Mouse (Mus musculus) kidney, embryonic 16.5 days (tissue): ENCODE results near the gene 1700037H04Rik. TPM values are rescaled to one million over a fixed set of nuclear protein-coding genes. Genes with fewer than 3 reads are reported as not detected.

Source experiments
- ATAC-seq: fragments of 200-750 bp; cut with Nextera tagmentation; 2 replicates; pipeline ENCODE4 v1.8.0; 2017; ENCODE audit warnings: moderate TSS enrichment; ENCODE audit not compliant: low FRiP score, low TSS enrichment
- H3K27ac ChIP-seq: fragments of 300-500 bp; sonication (generic); 2 replicates; pipeline ENCODE4 v1.5.1; 2014; ENCODE audit warnings: low read length
- H3K27me3 ChIP-seq: fragments of 300-500 bp; sonication (generic); 2 replicates; pipeline ENCODE4 v1.6.1; 2014; ENCODE audit warnings: low read length, control low read depth, mixed read lengths; ENCODE audit not compliant: insufficient read depth
- H3K36me3 ChIP-seq: fragments of 300-500 bp; sonication (generic); 2 replicates; pipeline ENCODE4 v1.6.1; 2014; ENCODE audit warnings: low read length, control low read depth, mixed read lengths; ENCODE audit not compliant: insufficient read depth
- H3K4me1 ChIP-seq: fragments of 300-500 bp; sonication (generic); 2 replicates; pipeline ENCODE4 v1.6.1; 2014; ENCODE audit warnings: low read length, control low read depth, mixed read lengths; ENCODE audit not compliant: insufficient read depth
- H3K4me2 ChIP-seq: fragments of 300-500 bp; sonication (generic); replicated peaks from 2 replicates; pipeline ENCODE4 v1.6.1; 2014; ENCODE audit warnings: low read depth, low read length
- H3K4me3 ChIP-seq: fragments of 300-500 bp; sonication (generic); 2 replicates; pipeline ENCODE4 v1.5.1; 2014; ENCODE audit warnings: mild to moderate bottlenecking, low read length
- H3K9ac ChIP-seq: fragments of 300-500 bp; sonication (generic); replicated peaks from 2 replicates; pipeline ENCODE4 v1.6.1; 2014; ENCODE audit warnings: low read length
- H3K9me3 ChIP-seq: fragments of 300-500 bp; sonication (generic); 2 replicates; pipeline ENCODE4 v1.6.1; 2016; ENCODE audit warnings: low read length, control low read depth
- WGBS: fragments of 180-500 bp; shearing (Covaris S2); extraction: QIAGEN DNeasy Blood & Tissue Kit; methylation state at CpG from one replicate; pipeline ENCODE4 v1.1.7; 2014; 5-methylcytosine and 5-hydroxymethylcytosine counted together
- polyA plus RNA-seq: library from polyadenylated mRNA; unstranded; fragments of >200 nt; fragmentation: Nextera tagmentation; extraction: Ambion mirVana; gene quantifications from 2 replicates; pipeline ENCODE4 v1.2.1, GENCODE M21; 2015

Gene 1700037H04Rik
- polyA plus RNA-seq, 1 experiment from 2014 or later, result 98.2 TPM

DNA sequence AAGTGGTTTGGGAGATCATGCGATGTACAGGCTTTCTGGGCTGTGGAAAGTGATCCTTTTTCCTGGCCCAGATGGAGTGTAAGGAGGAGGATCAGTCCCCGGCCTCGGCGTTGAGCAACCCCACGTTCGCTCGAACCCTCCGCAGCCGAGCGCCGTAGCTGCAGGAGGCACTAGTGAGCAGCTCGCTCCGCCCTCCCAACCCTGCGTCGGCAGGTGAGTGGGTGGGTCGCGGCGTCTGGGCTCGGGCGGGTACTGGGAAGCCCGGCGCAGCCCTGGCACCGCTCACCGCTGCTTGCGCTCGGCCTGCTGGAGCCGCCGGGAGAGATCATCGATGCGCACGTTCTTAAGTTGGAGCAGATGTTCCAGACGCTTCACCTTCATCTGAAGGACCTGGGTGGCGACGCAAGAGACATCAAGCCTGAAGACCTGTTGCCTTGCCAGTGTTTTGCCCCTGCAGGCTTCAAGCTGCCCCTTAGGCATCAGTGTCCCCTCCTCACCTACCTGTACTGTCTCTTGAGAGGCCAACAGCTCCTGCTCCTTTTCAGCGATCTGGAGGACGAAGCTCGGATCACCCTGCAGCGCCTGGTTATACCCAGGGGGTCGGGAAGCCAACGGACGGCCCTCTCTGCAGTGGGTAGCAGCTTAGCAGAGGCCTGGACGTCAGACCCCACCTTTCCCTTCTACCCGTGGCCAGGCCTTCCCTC is 11.7 kb upstream of the 1700037H04Rik start:
- H3K4me3 ChIP-seq, result peak overlapping the region; percentile 38
- no peak overlapping the region for H3K27ac ChIP-seq
- 10% methylated on average over 43 of the region's 43 CpGs for WGBS
- peak; percentile 6; the same call in 1 of the 2 replicates for ATAC-seq
- H3K27me3 ChIP-seq, result peaks cover 27% of the 10 kb centered on the region
- 0 out of 2 replicates have a peak, but pooled peaks cover 9% of the 10 kb centered on the region for H3K36me3 ChIP-seq
- peaks cover 30% of the 10 kb centered on the region for H3K4me1 ChIP-seq
- peak overlapping the region; percentile 48; the same call in 1 of the 2 replicates for H3K9ac ChIP-seq
- no peaks in the 10 kb centered on the region for H3K9me3 ChIP-seq
- H3K4me2 ChIP-seq, result peak overlapping the region; percentile 56

DNA sequence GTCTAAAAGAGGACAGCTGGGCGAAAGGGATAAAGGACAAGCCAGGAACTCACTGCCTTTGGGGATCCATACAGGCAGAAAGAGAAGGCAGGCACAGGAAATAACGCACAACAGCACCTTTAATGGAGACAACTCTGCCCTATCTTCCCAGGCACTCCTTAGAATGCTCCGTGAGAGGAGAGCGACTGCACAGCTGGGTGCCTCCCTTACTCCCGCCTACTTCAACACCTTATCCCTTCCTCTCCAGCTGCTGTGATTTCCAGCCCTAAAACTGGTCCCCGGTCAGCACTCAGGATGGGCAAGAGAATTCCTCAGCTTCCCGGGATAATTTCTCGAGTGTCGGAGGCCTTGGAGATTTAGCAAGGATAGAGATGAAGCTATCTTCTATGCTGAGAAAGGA is 11.1 kb upstream of the 1700037H04Rik start:
- 0 out of 2 replicates have a peak, but pooled peaks cover 3% of the 10 kb centered on the region for H3K36me3 ChIP-seq
- ATAC-seq, result no peak
- no peak overlapping the region for H3K27ac ChIP-seq
- WGBS, result 17% methylated on average over 9 of the region's 9 CpGs
- peak overlapping the region; percentile 38 for H3K4me3 ChIP-seq
- H3K27me3 ChIP-seq, result peaks cover 27% of the 10 kb centered on the region
- peaks cover 24% of the 10 kb centered on the region for H3K4me1 ChIP-seq
- H3K4me2 ChIP-seq, result peak overlapping the region; percentile 56
- H3K9ac ChIP-seq, result peak overlapping the region; percentile 48; the same call in 1 of the 2 replicates
- H3K9me3 ChIP-seq, result no peaks in the 10 kb centered on the region

- Histone ChIP-seq H3K4me2 (no peak overlapping the region), H3K27me3 (peaks cover 27% of the 10 kb centered on the region), H3K9me3 (peaks cover 8% of the 10 kb centered on the region), H3K4me3 (no peak overlapping the region), H3K4me1 (peaks cover 10% of the 10 kb centered on the region), H3K9ac (no peak overlapping the region), H3K27ac (no peak overlapping the region), H3K36me3 (no peaks in the 10 kb centered on the region)
- 83% methylated on average over 1 of the region's 1 CpGs for WGBS
- ATAC-seq, result no peak
These were observed 9.0 kb upstream of the 1700037H04Rik start for GRCm38 (mm10) chr2:131168914-131169313.

DNA sequence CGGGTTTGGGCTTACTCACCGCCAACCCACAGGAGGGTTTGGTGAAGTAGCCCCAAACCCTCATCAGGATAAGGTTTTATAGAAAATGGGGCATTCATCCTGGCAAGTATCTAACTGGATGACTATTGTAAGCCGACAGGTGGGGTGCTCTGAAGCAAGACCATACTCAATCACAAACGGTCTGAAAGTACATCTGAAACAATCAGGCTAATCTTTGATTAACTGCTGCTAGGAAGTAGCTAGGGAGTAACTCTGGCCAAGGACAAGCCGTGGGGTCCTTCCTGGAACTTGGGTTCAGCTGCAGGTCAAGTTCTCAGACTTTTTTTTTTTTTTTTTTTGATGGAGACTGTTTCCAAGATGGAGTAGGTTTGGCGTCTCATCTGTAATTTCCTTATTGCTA is 8.1 kb upstream of the 1700037H04Rik start:
- peaks cover 24% of the 10 kb centered on the region for H3K27me3 ChIP-seq
- WGBS, result 58% methylated on average over 6 of the region's 6 CpGs
- H3K4me1 ChIP-seq, result peaks cover 10% of the 10 kb centered on the region
- no peak overlapping the region for H3K4me3 ChIP-seq
- H3K9me3 ChIP-seq, result peaks cover 8% of the 10 kb centered on the region
- H3K4me2 ChIP-seq, result no peak overlapping the region
- no peak overlapping the region for H3K9ac ChIP-seq
- no peak for ATAC-seq
- no peak overlapping the region for H3K27ac ChIP-seq
- H3K36me3 ChIP-seq, result no peaks in the 10 kb centered on the region

- Histone ChIP-seq H3K4me1 (peaks cover 2% of the 10 kb centered on the region), H3K4me3 (no peak overlapping the region), H3K9ac (no peak overlapping the region), H3K4me2 (no peak overlapping the region), H3K27me3 (peaks cover 7% of the 10 kb centered on the region), H3K36me3 (no peaks in the 10 kb centered on the region), H3K27ac (no peak overlapping the region), H3K9me3 (peaks cover 8% of the 10 kb centered on the region)
- 86% methylated on average over 2 of the region's 2 CpGs for WGBS
- no peak for ATAC-seq
These were observed 6.3 kb upstream of the 1700037H04Rik start for GRCm38 (mm10) chr2:131166172-131166571.

GRCm38 (mm10) chr2:131163924-131164323 is 4.0 kb upstream of the 1700037H04Rik start:
- Histone ChIP-seq H3K4me2 (no peak overlapping the region), H3K4me1 (peaks cover 8% of the 10 kb centered on the region), H3K9ac (no peak overlapping the region), H3K4me3 (no peak overlapping the region), H3K36me3 (no peaks in the 10 kb centered on the region), H3K9me3 (peaks cover 8% of the 10 kb centered on the region), H3K27ac (no peak overlapping the region), H3K27me3 (no peaks in the 10 kb centered on the region)
- ATAC-seq, result no peak
- WGBS, result 74% methylated on average over 7 of the region's 7 CpGs

DNA sequence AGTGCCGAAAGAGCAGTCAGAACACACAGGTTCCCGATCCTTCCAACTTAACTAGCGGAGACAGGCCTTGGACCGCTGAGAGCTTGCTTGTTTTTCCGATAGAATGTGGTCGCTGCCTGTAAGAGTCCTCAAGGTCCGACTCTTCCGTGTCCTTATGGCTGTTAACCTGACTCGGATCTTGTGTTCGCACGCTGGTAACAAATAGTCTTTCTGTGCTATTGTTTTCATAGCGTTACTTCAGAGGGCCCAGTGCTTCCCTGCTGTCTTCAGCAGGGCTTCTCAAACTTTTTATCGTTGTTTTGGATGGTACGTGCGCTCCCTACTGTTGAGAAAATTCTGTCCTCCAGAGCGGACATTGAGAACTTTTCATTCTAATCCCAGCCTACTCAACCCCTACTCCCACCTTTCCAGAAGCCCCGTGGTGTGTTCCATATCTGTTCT is 810 bp upstream of the 1700037H04Rik start:
- Histone ChIP-seq H3K36me3 (no peaks in the 10 kb centered on the region), H3K9ac (peak overlapping the region; percentile 88), H3K4me3 (peak overlapping the region; percentile 78), H3K4me1 (peaks cover 13% of the 10 kb centered on the region), H3K27me3 (no peaks in the 10 kb centered on the region), H3K9me3 (peaks cover 8% of the 10 kb centered on the region), H3K4me2 (peak overlapping the region; percentile 97), H3K27ac (peak overlapping the region; percentile 95)
- ATAC-seq, result peak; percentile 16; the same call in 1 of the 2 replicates
- WGBS, result under 1% methylated on average over 17 of the region's 17 CpGs

- under 1% methylated on average over 18 of the region's 18 CpGs for WGBS
- ATAC-seq, result peak; percentile 50
- no peaks in the 10 kb centered on the region for H3K36me3 ChIP-seq
- H3K27me3 ChIP-seq, result no peaks in the 10 kb centered on the region
- peak overlapping the region; percentile 87 for H3K4me2 ChIP-seq
- H3K4me1 ChIP-seq, result peaks cover 13% of the 10 kb centered on the region
- peaks cover under 1% of the 10 kb centered on the region; the same call in 1 of the 2 replicates for H3K9me3 ChIP-seq
- peak overlapping the region; percentile 78 for H3K4me3 ChIP-seq
- peak overlapping the region; percentile 85 for H3K27ac ChIP-seq
- peak overlapping the region; percentile 91 for H3K9ac ChIP-seq
These were observed 380 bp downstream of the 1700037H04Rik start for GRCm38 (mm10) chr2:131159491-131159910.

GRCm38 (mm10) chr2:131156987-131157386 is 2.9 kb downstream of the 1700037H04Rik start:
- 89% methylated on average over 7 of the region's 7 CpGs for WGBS
- H3K9ac ChIP-seq, result no peak overlapping the region
- H3K27ac ChIP-seq, result no peak overlapping the region
- no peak overlapping the region for H3K4me2 ChIP-seq
- ATAC-seq, result no peak
- no peak overlapping the region for H3K4me3 ChIP-seq
- H3K4me1 ChIP-seq, result peaks cover 13% of the 10 kb centered on the region
- no peaks in the 10 kb centered on the region for H3K9me3 ChIP-seq
- no peaks in the 10 kb centered on the region for H3K36me3 ChIP-seq
- H3K27me3 ChIP-seq, result no peaks in the 10 kb centered on the region

GRCm38 (mm10) chr2:131154036-131154435 is 5.8 kb downstream of the 1700037H04Rik start:
- Histone ChIP-seq H3K4me3 (no peak overlapping the region), H3K4me1 (peaks cover 6% of the 10 kb centered on the region; the same call in 1 of the 2 replicates), H3K9me3 (no peaks in the 10 kb centered on the region), H3K4me2 (no peak overlapping the region), H3K27me3 (no peaks in the 10 kb centered on the region), H3K9ac (no peak overlapping the region), H3K36me3 (peaks cover 16% of the 10 kb centered on the region; the same call in 1 of the 2 replicates), H3K27ac (no peak overlapping the region)
- WGBS, result 91% methylated on average over 4 of the region's 4 CpGs
- ATAC-seq, result no peak
